Mouse (Mus musculus): ENCODE data around the gene Mef2a.

Gene Mef2a

GRCm38 (mm10) chr7:67372729-67373583, at the start of gene Mef2a:
Gene Mef2a, minus strand, starts transcription at chr7:67372858.
- peak; percentile 95 for DNase-seq (ENCODE audit: low spot score)

- no peak for DNase-seq (ENCODE audit: low spot score)
These were observed 49.0 kb upstream of the Mef2a start for GRCm38 (mm10) chr7:67421476-67422186.

GRCm38 (mm10) chr7:67421088-67421475, 48.4 kb upstream of the Mef2a start:
- DNase-seq (ENCODE audit: low spot score): no peak

DNA sequence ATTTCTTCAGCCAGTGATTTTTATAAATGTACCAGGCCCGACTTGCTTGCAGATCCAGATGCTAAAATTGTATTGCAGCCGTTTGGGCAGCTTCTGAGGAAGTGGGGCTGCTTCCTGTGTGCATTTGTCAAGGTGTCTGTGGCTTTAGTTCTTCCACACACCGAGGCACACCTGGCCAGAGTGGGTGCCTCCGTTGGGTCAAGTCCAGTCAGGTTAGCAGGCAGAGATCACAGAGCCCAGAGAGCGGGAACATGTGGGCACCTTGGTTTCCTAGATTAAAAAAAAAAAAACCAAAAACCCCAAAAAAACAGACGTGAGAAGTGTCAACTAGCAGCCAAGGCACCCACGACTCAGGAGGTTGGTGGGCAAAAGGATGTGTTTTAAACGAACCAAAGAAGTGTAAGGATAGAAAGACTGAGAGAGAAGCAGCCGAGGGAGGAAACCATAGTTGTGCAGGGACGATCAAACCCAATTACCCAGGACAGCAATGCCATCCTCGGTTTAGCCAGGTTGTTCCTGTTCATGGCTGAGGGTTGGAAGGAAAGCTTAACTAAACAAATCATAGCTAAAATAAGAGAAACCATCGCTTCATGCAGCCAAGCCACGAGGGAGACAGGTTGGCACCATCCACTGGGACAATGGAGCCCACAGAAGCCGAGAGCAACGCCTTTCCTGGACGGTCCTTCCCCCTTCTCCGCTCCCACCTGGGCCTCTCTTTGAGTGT, 47.1 kb upstream of the Mef2a start:
- no peak for DNase-seq (ENCODE audit: low spot score)

DNA sequence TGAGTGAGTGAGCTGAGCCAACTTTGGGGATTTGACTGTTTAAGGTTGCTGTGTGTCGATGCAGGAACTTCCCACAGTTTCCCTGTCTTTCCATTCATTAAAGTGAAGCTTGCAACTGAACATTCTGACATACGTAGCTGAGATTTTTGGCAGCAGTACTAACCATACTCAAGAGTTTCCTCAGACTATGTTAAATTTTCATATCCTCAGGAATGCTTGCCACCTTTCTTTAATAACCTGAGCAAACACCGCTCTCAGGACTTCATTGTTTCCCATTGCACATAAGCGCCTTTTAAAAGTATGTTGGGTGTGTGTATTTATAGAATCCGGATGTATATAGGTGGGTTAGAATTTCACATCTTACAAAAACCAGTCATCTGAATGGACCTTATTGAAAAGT, 45.5 kb upstream of the Mef2a start:
- DNase-seq (ENCODE audit: low spot score): no peak

GRCm38 (mm10) chr7:67414766-67415165, 42.1 kb upstream of the Mef2a start:
- no peak for DNase-seq (ENCODE audit: low spot score)

DNA sequence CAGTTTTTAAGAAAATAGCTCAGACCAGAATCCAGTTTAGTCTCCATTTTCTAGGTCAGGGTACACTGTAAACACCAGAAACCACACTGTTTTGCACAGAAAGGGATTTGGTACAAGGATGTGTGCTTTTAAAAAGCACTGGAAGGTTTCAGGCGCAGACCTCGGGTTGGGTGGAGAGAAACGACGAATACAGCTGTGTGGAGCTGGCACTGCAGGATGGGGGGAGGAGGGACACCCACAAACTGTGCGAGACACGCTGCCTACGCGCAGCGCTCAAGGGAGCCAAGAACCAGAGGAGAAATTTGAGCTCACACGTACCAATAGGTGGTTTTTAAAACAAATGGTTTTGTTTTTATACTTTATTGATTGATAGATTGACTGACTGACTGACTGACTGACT, 40.0 kb upstream of the Mef2a start:
- no peak for DNase-seq (ENCODE audit: low spot score)

DNA sequence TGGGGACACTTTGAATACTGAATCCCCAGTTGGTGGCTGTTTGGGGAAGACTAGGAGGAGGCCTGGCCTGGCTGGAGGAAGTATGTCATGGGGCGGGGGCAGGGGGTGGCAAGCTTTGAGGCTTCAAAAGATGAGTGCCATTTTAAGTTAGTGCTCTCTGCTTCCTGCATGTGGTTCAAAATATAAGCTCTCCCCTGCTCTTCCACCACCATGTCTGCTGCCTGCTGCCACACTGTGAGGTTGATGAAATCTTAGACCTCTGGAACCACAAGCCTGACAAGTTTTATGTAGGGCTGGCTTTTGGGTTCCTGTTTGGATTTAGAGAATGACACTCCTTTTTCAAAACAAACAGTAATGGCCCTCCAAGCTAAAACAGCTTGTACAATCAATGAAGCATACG, 34.4 kb upstream of the Mef2a start:
- DNase-seq (ENCODE audit: low spot score): no peak

- no peak for DNase-seq (ENCODE audit: low spot score)
These were observed 31.5 kb upstream of the Mef2a start for GRCm38 (mm10) chr7:67404176-67404575.

GRCm38 (mm10) chr7:67402353-67402752, 29.7 kb upstream of the Mef2a start:
- no peak for DNase-seq (ENCODE audit: low spot score)

DNA sequence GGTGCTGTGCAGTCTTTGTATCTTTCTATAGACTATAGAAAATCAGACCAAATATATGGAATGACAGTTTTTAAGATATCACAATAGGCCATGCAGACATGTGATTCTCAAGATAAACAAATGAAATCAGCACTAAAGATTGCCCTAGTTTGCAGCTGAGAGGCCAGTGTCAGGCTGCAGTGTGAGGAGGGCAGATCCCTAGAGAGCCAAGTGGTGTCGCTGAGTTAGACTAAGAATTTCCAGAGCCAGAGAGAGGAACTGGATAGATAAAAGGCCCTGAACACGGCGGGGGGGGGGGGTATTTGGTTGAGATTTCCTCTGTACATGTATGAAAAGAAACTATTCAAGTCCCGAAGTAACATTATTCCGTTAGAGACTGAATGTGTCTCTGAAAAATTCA, 28.7 kb upstream of the Mef2a start:
- DNase-seq (ENCODE audit: low spot score): no peak

- DNase-seq (ENCODE audit: low spot score): no peak
These were observed 18.1 kb upstream of the Mef2a start for GRCm38 (mm10) chr7:67390760-67391159.

- no peak for DNase-seq (ENCODE audit: low spot score)
These were observed 17.4 kb upstream of the Mef2a start for GRCm38 (mm10) chr7:67390095-67390494.

DNA sequence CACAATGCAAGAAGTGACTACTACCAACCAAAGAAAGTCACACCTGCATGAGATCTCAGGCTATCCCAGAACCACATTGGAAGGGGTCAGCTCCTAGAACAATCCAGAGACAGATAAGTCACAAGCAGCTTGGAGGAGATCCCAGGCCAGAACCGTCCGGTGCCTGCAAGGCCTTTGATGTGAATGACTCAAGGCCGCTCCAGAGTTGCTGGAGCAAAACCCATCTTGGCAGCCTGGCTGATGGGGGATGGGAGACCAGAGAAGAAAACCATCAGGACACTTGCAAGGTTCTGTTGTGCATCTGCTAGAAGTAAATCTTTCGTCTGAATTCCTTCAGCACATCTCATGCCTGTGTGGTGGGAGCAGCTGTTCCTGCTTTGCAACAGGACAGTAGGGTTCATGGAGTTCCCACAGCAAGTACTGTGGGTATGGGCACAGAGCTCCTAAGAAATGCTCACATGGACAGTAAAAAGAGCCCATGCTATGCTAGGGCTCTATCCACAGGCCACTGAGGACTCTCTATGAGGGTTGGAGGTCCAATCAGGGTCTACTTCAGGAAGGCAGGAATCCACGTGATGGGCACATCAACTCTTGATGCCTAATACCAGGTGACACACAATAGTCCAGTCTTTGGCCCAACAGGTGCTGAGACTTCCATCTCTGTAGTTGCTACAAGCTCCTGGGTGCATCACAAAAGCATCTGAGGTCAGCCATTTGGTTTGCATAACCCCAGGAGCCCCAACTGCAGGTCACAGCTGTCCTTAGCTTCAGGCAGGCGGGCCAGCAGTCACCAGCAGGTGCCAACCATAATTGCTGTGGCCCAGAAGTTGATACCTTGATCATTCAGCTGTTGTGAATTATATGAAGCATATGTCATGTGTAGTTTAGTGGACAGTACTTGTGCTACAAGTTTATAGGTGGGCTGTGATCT, 12.5 kb upstream of the Mef2a start:
- no peak for DNase-seq (ENCODE audit: low spot score)

DNA sequence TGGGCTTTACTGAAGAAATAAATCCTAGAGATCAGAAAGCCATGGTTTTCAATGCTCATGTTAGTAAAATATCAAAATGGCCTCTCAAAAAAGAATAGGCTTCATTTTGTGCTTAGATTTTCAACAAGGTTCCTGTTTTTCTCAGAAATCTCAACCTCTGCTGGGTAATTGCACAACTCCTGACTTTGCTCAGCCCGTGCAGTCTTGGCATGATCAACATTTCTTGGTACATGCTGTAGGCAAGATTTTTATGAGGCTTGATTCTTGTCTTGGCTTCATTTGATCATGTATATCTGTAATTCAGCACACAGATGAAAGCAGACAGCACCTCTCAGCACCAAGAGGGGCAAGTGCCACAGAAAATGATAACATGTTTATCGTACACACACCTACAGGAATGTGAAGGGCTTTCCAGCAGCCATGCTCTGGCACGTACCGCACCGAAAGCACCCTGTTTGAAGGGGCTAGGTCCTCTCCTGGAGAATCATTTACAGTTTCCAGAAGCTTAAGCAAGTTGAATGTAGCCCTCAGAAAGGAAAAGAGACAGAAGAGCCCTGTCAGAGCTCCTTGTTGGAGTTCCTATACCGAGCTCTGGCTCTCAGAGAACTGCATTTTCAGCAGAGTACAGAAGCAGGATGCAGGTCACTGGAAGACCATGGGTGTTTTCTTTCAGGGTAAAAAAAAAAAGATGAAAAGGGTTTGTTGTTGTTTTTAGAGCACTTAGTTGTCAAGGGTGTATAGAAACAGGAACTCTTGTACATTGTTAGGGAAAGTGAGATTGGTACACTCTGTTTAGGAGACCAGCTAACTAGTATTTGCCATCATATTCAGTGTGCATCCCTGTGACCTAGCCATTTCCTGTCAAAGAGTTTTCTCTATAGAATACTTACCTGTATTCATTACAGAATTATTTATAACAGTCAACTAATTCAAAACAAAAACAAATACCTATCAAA, 7.8 kb upstream of the Mef2a start:
- DNase-seq (ENCODE audit: low spot score): peak; percentile 26

DNA sequence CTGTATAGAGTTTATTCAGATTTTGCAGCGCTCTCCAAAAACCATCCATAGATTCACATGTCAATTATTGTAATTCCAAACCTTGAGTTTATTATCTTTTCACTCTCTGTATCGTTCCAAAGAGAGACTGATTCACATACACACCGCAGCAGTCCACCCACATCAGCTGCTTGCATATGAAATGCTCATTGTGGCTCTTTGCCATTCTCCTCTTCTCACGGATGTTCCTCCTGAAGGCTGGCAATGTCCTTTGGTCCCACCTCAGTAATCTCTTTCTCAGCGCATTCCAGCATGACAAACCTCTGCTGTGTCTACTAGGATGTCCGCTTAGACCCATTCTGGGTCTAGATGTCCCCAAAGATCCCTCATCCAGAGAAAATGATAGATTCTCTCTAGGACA, 4.1 kb upstream of the Mef2a start:
- DNase-seq (ENCODE audit: low spot score): no peak

- no peak for DNase-seq (ENCODE audit: low spot score)
These were observed 1.3 kb upstream of the Mef2a start for GRCm38 (mm10) chr7:67373975-67374374.

GRCm38 (mm10) chr7:67373584-67373960, 914 bp upstream of the Mef2a start:
- no peak for DNase-seq (ENCODE audit: low spot score)

DNA sequence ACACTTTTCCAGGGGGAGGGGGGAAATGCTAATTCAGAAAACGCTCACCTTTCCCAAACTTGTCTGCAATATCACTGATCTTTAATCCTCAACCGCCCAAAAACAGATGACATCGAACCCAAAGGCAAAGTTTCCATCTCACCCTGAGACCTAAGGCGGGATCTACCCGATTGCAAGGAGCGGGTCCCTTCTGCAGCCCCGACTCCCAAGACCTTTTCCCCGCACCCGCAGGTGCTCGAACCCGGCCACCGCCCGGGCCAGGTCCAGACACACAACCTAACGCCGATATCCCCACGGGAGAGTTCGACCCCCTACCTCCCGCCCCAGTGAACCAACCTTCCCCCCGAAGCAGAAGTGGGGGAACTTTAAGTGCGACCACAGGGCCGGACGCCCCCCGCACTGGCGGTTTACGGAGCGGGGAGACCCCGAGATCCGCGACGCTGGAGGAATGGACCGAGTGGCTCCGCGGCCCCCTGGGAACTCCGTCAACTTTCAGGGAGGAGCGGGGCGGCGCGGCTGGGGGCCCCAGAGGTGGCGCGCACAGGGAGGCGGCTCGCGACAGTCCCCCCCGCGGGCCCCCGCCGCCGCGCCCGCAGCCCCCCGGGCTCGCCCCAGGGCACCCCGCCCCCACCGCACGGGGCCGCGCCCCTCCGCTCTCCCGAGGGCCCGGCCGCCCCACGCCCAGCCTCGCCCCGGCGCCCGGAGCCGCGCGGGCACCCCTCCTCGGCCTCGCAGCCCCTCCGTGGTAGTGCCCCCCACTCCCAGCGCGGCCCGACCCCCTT, 576 bp downstream of the Mef2a start:
- DNase-seq (ENCODE audit: low spot score): peak; percentile 37
